Mouse (Mus musculus) thymus, postnatal 25 days (tissue): ENCODE data around the gene H2-Q1.
A peak's percentile ranks its signal among the peaks of the same experiment; 100 is the strongest.
"Not testable (repeated sequence)": the region's sequence is repeated elsewhere in the genome, so short reads cannot be mapped to it uniquely, and the experiment has no call there.

Experiments
- DNase-seq: peaks from one replicate; pipeline ENCODE4 v3.0.0; 2022

Gene H2-Q1

DNA sequence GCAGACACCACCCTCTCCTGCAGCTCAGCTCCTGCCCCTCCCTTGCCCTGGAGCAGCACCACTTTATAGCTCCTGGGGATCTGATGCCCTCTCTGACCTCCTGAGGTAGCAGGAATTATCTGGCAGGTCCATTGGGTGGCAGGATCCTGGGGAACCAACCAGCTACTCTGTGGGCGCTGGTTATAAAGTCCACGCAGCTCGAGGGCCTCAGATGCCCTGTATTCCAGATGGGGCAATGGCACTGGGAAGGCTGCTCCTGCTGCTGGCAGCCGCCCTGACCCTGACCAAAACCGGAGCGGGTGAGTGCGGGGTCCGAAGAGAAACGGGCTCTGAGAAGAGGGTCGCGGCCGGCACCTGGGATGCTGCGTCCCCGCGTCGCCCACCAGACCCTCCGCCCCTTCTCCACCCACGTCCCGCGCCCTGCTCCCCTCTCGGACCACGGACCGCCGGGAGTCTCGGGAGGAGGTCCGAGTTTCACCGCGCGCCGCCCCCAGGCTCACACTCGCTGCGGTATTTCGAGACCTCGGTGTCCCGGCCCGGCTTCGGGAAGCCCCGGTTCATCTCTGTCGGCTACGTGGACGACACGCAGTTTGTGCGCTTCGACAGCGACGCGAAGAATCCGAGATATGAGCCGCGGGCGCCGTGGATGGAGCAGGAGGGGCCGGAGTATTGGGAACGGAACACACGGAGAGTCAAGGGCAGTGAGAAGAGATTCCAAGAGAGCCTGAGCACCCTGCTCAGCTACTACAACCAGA is at the start of gene H2-Q1:
Gene H2-Q1 (plus strand): TSS at position 79 of the 755 bp plus-strand sequence.
- DNase-seq: no peak

DNA sequence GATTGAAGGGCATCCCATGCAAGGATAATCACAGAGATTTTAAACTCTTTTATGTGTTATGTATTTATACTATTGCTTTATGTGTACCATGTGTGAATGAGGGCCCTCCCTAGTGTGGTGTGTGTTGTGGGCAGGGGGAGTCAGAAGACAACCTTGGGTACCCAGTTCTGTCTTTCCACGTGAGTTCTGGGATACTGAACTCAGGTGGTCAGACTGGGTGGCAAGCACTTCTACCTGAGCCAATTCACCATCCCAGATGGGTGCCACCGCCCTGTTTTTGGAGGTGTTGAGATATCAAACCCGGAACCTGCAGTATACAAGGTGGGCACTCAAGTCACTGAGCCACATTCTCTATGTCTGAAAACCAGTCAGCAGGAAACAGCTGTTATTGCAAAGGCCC is 48.0 kb upstream of the H2-Q1 start:
- no peak for DNase-seq

DNA sequence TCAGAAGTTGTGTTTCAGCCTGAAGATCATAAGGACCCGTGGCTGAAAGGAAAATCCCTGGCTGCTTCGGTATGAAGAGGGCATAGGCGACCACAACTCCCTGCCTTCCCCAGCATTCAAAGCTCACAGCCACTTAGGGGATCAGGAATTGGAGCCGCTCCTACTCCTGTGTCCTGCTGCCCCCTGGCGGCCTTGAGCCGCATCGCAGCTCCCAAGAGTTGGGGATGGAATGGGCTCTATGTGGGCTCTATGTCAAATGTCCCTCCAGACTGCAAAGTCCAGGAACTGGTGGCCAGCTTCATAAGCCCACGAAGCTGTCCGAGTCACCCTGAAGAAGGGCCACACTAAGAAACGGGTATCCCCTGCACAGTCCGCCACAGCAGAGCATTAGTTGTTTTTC is 45.4 kb upstream of the H2-Q1 start:
- peak; percentile 87 for DNase-seq

DNA sequence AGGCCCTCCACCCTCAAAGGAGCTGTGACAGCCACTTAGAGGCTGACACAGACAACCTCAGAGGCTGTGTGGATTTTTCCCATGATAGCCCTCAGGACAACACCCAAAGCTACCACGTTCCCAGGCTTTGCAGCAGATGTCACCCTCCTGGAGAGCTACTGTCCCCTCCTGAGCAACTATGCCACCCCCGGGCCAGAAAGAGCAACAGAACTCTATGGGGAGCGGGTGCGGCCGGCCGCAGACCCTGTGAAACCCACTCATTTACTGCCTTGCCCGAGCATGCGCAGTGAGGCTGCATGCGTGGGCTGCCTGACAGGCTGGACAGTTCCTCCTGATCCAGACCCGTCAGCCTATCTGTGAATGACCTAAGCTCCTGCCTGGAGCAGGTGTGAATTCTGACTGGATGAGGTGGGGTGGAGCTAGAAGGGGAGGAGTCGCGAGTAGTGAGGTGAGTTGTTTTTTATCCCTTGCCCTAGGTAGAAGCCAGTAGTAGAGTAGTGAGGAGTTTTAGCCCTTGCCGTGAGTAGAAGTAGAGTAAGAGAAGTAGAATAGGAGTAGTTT is 43.8 kb upstream of the H2-Q1 start:
- no peak for DNase-seq

DNA sequence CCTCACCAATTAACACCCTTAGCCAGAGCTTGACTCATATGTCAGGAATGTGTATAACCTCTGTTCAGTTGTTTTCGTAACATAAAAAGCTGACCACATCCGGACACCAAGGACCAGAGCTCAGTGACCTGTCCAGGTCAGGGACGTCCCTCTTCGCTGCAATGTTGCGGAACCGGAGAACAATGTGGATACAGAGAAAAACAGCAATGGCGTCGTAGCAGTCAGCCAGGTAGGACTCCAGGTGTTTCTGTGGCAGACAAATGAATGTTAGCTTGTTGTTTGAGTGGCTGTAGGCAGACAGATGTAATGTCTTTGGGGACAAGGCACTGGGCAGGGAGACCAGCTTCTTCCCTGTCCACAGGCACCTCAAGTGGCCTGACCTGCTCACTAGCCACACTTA is 42.2 kb upstream of the H2-Q1 start:
- no peak for DNase-seq

DNA sequence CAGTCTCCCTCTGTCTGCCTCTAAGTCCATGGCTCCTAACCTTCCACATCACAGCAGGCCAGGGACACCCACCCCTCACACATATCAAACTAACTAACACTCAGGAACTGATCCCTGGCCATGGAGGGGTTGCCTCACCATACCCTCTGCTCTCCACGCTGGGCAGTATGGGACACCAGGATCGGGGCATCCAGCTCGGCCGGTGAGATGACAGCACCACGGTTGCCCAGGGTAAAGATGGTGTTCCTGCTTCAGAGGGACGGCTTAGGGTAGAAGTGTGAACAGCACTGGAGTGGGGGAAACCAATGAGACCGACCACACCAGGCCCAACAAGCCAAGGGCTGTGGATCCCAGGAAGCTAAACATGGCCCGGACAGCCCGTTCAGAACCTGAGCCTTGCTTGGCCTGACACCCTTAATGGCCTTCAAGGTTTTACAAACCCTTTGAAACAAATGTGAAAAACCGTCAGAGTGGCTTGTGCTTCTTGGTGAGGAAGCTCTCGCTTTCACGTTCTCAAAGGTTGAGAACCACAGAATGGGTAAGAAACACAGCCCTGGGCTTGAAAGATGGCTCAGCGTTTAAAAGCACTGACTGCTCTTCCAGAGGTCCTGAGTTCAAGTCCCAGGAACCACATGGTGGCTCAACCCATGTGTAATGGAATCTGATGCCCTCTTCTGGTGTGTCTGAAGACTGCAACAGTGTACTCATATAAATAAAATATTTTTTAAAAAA is 41.1 kb upstream of the H2-Q1 start:
- no peak for DNase-seq

DNA sequence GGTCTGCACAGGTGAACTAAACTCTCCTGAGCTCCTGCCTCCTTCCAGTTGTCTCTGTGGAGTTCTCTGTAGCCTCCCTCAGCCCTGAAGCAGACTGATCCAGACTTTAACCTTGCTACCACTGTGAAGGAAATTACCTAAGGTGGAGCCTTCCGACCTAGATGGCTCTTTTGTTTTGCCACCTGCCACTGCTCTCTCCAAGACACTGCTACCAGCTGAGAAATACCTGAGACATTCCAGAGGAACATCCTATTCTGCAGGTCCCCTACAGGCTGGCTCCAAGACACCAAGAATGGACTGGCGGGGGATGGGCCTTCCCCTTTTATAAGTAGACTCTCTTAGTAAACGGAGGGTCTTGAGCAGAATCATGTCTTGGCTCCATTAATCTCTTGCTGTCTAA is 39.9 kb upstream of the H2-Q1 start:
- DNase-seq: no peak

DNA sequence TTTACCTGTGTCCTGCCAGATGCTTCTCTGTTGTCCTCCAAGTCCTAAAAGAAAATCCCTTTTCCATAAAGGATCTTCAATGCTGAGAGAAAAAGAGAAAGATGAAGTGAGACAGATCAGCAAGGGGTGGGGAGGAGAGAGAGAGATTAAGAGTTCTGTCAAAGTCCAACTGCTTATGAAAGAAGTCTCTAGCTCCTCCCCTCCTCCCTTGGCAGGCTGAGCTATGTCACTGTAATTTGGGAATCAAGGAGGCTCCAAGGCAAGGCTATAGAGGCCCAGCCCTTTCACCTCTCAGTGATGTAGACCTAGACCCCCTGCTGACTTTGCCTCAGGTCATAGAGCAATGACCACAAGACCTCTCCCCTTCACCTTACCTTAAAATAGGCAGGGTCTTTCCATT is 34.8 kb upstream of the H2-Q1 start:
- DNase-seq: no peak

DNA sequence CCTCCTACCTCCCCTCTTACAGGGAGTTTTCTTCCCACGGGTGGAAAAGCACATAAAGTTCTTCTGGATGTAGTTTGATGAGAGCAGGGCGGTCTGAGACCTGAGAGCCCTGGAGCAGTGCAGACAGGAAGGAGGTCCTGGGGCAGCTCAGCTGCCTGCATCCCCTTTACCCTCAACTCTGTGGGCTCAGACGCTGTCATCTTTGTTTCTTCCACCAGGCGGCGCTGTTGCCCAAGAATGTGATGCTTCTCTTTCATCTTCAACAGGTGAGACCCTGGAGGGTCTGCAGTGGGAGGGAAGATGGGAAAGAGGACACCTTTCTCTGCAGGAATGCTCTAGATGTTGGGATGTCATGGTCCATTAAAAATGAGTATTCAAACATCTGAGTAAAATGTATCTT is 24.4 kb upstream of the H2-Q1 start:
- peak; percentile 92 for DNase-seq

DNA sequence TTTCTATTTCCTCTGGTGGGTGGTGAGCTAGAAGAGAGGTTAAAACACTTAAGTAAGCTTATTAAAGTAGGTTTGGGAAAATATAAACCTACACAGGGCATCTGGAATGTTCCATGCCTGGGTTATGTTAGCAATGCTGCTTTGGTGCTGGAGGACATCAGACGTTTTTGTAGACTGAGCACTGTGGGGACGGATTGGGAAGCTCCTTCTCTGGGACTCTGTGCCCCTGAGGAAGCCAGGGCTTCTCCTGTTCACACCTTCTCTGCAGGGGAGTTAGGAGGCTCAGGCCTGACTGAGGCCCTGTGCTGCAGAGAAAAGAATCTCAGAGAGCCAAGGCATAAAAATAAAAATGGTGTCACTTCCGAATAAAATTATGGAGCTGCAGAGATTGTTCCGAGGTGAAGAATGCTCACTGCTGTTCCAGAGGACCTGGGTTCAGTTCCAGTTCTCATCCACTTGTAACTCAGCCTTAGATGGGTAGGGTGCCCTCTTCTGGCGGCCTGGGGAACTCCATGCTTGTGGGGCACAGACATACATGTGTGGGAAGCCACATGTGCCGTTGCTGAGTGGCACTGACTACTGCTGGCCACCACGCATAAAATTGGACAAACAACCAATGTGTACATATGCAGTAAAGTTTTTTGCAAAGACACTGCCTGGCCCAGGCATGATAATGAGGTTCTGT is 19.8 kb upstream of the H2-Q1 start:
- peak; percentile 33 for DNase-seq

DNA sequence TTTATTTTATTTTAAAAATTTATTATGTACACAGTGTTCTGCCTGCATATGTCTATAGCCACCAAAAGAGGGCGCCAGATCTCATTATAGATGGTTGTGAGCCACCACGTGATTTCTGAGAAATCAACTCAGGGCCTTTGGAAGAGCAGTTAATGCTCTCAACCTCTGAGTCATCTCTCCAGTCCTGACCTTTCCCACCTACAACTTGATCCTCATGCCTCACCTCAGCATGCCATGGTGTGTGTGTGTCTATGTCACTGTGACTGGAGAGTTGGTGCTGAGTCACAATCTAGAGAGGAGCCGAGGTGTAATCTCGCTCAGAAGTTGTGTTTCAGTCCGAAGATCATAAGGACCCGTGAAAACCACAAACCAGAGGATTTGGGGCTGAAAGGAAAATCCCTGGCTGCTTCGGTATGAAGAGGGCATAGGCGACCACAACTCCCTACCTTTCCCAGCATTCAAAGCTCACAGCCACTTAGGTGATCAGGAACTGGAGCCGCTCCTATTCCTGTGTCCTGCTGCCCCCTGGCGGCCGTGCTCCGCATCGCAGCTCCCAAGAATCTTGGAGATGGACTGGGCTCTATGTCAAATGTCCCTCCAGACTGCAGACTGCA is 18.5 kb upstream of the H2-Q1 start:
- DNase-seq: peak; percentile 93

DNA sequence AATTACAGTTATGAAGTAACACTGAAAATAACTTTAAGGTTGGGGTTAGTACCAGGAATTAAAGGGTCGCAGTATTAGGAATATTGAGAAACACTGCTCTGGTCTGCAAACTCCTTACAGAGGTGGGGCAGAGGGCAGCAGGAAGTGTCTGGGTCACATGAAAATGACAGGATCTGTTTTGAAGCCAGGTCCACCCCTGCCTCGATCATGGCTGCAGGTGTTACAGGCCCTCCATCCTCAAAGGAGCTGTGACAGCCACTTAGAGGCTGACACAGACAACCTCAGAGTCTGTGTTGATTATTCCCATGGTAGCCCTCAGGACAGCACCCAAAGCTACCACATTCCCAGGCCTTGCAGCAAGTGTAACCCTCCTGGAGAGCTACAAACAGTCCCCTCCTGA is 16.9 kb upstream of the H2-Q1 start:
- no peak for DNase-seq

DNA sequence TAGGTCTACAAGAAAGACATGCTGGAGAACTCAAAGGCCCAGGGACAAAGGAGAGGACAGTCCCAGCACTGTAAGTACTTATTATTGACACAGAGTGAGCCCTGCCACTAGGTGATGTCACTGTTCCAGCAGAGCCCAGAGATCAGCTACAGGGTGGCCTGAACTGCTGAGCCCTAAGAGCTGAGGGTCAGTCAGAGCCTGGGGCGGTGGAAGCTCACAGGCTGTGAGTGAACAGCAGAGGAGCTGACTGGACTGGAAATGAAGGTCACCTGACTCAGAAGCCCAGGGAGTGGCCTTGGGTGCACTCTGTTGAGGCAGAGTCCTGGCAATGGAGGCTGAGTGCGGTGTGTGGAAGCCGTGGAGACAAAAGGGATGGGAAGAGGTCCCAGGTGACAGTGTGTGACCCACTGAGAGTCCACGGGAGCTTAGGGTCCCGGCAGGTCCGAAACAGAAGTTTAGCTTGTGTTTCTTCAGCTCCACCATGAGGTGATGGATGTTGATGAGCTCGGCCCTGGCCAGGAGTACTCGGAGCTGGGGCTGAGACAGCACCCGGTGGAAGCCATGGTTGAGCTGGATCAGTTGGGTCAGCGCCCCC is 16.4 kb upstream of the H2-Q1 start:
- DNase-seq: no peak

DNA sequence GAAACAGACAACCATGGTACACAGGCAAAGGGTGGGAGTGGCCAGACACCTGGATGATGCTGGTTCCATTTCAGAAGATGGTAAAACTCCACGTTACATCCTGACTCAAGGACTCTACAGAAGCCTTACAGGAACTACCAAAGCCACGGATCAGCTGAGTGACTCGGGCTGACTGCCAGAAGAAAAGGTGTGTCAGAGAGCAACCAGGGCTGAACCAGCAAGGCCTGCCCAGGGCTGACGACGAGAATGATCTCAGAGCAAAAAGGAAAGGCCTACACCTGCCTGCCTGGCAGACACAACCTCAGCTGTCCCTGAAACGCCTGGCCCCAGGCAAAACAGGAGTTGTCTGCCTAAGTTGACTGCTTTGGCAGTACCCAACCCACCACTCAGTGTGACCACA is 15.7 kb upstream of the H2-Q1 start:
- DNase-seq: no peak

DNA sequence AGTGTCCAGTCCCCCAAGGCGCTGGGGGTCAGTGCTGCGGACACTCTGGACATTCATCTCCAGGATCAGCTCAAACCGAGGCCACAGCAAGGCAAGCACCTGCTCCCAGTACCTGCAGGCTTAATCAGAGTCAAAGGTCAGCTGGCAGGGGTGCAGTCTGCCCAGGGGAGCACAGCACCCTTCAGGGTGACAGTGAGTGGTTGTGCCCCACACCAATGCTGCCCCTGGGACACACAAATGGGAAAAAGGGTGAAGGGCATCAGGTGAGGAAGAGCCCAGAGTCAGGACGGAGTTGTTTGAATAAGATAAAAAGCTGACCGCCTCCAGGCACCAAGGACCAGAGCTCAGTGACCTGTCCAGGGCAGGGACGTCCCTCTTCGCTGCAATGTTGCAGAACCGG is 15.3 kb upstream of the H2-Q1 start:
- not testable (repeated sequence) for DNase-seq

DNA sequence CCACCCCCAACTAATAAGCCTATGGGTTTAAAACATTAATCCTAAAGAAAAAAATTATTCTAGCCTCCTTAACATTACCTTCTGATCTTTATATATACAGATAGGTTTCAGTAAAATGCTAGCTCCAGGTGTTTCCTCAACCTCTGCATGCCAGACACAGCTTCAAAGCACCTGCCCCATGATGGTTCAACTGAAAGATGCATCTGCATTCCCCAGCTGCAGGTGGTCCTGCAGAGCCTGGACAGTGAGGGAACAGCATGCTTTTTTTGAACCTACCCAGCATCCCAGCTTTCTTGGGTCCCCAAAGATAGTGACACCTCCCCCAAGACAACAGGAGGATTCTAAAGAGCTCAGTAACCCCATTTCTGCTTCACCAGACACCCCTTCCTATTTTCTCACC is 1.5 kb upstream of the H2-Q1 start:
- DNase-seq: peak; percentile 73

DNA sequence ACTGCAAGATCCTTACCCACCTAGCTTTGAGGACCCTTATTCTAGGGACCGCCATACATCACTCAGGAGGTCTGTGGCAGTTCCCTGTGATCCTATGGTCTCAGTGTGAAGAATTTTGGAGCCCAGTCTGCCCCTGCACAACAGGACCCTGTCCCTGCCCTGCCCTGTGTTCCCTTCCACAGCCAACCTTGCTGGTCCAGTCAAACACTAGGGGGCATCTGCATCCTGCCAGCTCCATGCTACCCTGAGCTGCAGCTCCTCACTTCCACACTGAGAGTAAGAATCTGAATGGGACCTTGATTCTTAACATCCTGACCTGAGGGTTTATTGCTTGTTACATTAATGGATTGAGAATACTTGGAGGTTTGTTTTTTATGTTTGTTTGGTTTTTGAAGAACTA is 4.9 kb downstream of the H2-Q1 start:
- DNase-seq: peak; percentile 59

DNA sequence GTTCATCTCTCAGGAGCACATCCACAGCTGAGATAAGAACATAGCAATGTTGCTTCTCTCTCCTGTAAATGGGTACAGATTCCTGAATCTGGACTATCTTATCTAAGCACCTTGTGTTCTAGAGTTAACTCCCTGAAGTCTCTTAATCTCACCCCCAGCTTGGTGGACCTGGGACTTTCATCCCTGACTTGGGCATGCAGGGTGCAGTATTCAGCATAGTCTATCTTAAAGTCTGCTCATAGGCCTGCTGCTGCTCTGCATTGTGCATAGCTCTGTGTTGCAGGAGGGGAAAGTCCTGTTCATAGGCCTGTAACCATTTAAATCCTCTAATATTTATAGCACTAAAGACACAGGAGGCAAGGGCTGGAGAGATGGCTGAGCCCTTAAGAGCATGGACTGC is 5.8 kb downstream of the H2-Q1 start:
- not testable (repeated sequence) for DNase-seq

DNA sequence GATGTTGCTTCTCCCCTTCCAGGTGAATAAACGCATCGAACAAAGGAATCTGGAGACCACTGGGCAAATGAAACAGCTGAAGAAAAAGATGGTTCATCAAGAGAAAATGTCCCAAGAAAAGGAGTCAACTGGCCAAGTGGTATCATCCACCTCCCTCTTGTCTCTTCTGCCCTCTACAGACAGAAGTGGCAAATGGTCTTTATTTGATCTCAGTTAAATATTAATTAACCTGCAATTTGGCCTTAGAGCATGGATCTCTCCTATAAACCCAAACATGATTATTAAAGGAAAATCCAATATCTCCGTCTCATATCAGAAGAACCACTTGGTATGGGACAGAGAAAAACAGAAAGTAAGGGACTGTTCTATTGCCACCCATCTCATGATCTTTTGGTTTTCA is 9.5 kb downstream of the H2-Q1 start:
- DNase-seq: not testable (repeated sequence)

DNA sequence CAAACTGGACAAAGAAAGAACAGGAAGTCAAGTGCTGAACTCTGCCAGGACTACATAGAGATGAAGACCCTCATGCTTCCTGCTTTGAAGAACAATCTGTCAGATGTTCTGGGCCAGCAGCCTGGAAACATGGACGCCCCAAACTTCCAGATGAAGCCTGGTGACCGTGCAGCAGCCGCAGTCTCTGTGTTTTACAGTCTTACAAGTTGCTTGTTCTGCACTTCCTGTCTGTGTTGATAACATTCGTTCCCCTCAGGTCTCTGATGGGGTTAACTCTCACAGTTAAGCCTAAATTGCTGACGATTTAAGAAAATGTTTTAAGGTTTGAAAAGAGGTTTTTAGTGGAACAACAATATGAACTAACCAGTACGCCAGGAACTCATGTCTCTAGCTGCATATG is 11.3 kb downstream of the H2-Q1 start:
- DNase-seq: peak; percentile 35

DNA sequence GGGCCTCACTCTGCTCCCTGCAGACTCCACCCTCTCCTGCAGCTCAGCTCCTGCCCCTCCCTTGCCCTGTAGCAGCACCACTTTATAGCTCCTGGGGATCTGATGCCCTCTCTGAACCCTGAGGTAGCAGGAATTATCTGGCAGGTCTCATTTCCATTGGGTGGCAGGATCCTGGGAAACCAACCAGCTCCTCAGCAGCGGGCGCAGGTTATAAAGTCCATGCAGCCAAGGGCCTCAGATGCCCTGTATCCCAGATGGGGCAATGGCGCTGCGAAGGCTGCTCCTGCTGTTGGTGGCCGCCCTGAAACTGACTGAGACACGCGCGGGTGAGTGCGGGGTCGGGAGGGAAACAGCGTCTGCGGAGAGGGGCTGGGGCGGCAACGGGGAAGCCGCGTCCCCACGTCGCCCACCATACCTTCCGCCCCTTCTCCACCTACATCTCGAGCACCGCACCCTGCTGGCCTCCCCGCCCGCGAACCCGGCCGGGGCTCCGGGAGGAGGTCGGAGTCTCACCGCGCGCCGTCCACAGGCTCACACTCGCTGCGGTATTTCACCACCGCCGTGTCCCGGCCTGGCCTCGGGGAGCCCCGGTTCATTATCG is 22.0 kb downstream of the H2-Q1 start, which contains the start of gene H2-Q2:
Gene H2-Q2 (plus strand): TSS at position 172 of the 601 bp plus-strand sequence.
- peak; percentile 74 for DNase-seq
